Mouse (Mus musculus): ENCODE results near the gene Msln.

DNA sequence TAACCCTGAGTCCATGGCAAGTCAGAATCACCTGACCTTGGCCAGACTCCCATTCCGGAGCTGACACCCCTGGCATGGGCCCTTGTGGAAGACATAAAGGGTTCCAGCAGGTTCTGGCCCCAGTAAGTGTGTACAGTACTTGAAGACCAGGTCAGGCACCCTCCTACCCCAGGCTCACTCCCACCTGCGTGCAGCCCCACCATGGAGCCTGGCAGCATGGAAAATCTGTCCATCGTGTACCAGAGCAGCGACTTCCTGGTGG, 26.2 kb downstream of the Msln start:
- no peak for TF ChIP-seq CTCF (IDR thresholded peaks at IDR 0.05 in 2 of 3, conservative IDR thresholded peaks at IDR 0.05 in 1 of 3; ENCODE audit: control insufficient read depth in 1 of 3, insufficient read depth in 1 of 3, low read depth in 2 of 3, low read length in 3 of 3, poor library complexity in 1 of 3, severe bottlenecking in 1 of 3)
- TF ChIP-seq MXI1 (IDR thresholded peaks at IDR 0.05; ENCODE audit: low read depth, low read length) = no peak
- TF ChIP-seq POLR2A (IDR thresholded peaks at IDR 0.05; ENCODE audit: control insufficient read depth in 1 of 2, insufficient read depth in 1 of 2, low read depth in 1 of 2, low read length in 2 of 2, poor library complexity in 1 of 2) = no peak
- no peak for TF ChIP-seq E2F4 (IDR thresholded peaks at IDR 0.05; ENCODE audit: borderline replicate concordance, low read depth, low read length)
- no peak for TF ChIP-seq POLR2AphosphoS2 (IDR thresholded peaks at IDR 0.05; ENCODE audit: low read length)
